Mouse (Mus musculus) G1E (cell line): ENCODE results near the gene Hsp90ab1. TPM values are rescaled to one million over a fixed set of nuclear protein-coding genes. Genes with fewer than 3 reads are reported as not detected.
A peak's percentile ranks its signal among the peaks of the same experiment; 100 is the strongest.

Source experiments
- ATAC-seq: 2 replicates; pipeline ENCODE4 v1.8.0; 2016; ENCODE audit warnings: mild to moderate bottlenecking; ENCODE audit not compliant: insufficient number of reproducible peaks, poor library complexity, low FRiP score, severe bottlenecking; ENCODE audit errors: extremely low read depth
- DNase-seq: peaks from one replicate; pipeline ENCODE4 v3.0.0; 2012; ENCODE audit warnings: low spot score
- H3K27me3 ChIP-seq: 2 replicates; pipeline ENCODE4 v1.6.1; 2012; ENCODE audit warnings: mild to moderate bottlenecking, low read length, inconsistent platforms; ENCODE audit not compliant: insufficient read depth
- H3K36me3 ChIP-seq: replicated peaks from 2 replicates; pipeline ENCODE3; 2012; ENCODE audit warnings: mild to moderate bottlenecking, inconsistent platforms
- H3K4me1 ChIP-seq: 2 replicates; pipeline ENCODE4 v1.6.1; 2012; ENCODE audit warnings: low read depth, low read length, inconsistent platforms, mixed read lengths; ENCODE audit not compliant: insufficient read depth
- H3K4me3 ChIP-seq: 2 replicates; pipeline ENCODE4 v1.5.1; 2012; ENCODE audit warnings: low read depth, mild to moderate bottlenecking, inconsistent platforms, low read length, moderate library complexity, mixed read lengths
- H3K9me3 ChIP-seq: replicated peaks from 2 replicates; pipeline ENCODE4 v1.6.1; 2012; ENCODE audit warnings: inconsistent platforms
- CTCF ChIP-seq: IDR thresholded peaks from 2 replicates; pipeline ENCODE4 v1.5.1; 2012; ENCODE audit warnings: low read depth, low read length, inconsistent platforms, mixed read lengths
- GATA1 ChIP-seq: IDR thresholded peaks from 2 replicates; pipeline ENCODE4 v1.6.1; 2012; ENCODE audit warnings: borderline replicate concordance, low read length, inconsistent platforms, mixed read lengths
- GATA2 ChIP-seq: IDR thresholded peaks from 2 replicates; pipeline ENCODE4 v1.6.1; 2012; ENCODE audit warnings: low read depth, low read length, inconsistent platforms, borderline replicate concordance
- POLR2AphosphoS5 ChIP-seq: IDR thresholded peaks from 2 replicates; pipeline ENCODE4 v1.6.1; 2012; ENCODE audit warnings: low read depth, low read length, inconsistent platforms; ENCODE audit not compliant: insufficient replicate concordance
- TAL1 ChIP-seq: conservative IDR thresholded peaks from 2 replicates; pipeline ENCODE4 v1.6.1; 2012; ENCODE audit warnings: low read depth, low read length, inconsistent platforms, mixed read lengths
- polyA plus RNA-seq: library from polyadenylated mRNA; stranded (reverse); fragments of >175 nt; gene quantifications from 2 replicates; pipeline ENCODE4 v1.2.3, GENCODE M21; 2012
- total RNA-seq, 2 experiments: library from RNA; stranded (forward) in 1 of 2; stranded (reverse) in 1 of 2; fragments of 200-1000 nt in 1 of 2; fragments of >200 nt in 1 of 2; fragmentation: Nextera tagmentation in 1 of 2; gene quantifications; 2 replicates each; pipeline ENCODE4 v1.2.3; 2014 to 2017

The Hsp90ab1 gene
- total and polyA plus RNA-seq, 3 experiments, result 1,104 to 1,547 (median 1,427) TPM

GRCm38 (mm10) chr17:45582715-45583355, 9.8 kb upstream of the Hsp90ab1 start:
- DNase-seq, result no peak

DNA sequence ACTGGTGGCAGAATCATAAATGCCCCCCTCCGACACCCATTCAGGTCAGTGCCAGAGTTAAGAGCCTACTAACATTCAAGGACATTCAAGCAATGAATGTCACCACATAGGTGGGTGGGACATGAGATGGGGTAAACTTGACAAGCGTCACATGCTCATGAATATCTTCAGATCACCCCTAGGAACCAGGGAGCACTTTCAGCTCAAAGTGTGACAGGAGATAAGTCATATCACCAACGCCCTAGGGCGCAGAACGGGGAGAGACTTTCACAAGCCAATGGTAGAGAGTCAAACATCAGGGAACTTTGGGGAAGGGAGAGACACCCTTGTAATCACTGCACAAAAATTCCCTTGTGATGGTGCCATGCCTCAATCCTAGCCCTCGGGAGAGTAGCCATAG, 9.1 kb upstream of the Hsp90ab1 start:
- no peak for DNase-seq
- TF ChIP-seq CTCF (no peak), TAL1 (0 out of 2 replicates have a peak, but pooled peaks have one; percentile 28), GATA2 (no peak), GATA1 (no peak), POLR2AphosphoS5 (no peak)
- Histone ChIP-seq H3K9me3 (peaks cover 7% of the 10 kb centered on the region), H3K4me1 (peaks cover 81% of the 10 kb centered on the region), H3K27me3 (no peaks in the 10 kb centered on the region; the same call in 1 of the 2 replicates), H3K36me3 (peaks cover 43% of the 10 kb centered on the region), H3K4me3 (no peak overlapping the region)
- ATAC-seq, result peak; percentile 45; the same call in 1 of the 2 replicates

More at GRCm38 (mm10) chr17:45582715-45583355, 9.8 kb upstream of the Hsp90ab1 start:
- Histone ChIP-seq H3K36me3 (peaks cover 46% of the 10 kb centered on the region), H3K4me1 (peaks cover 77% of the 10 kb centered on the region), H3K27me3 (no peaks in the 10 kb centered on the region; the same call in 1 of the 2 replicates), H3K4me3 (no peak overlapping the region), H3K9me3 (peaks cover 7% of the 10 kb centered on the region)
- no peak for TF ChIP-seq TAL1
- peak; percentile 24; the same call in 1 of the 2 replicates for TF ChIP-seq CTCF
- no peak for ATAC-seq

GRCm38 (mm10) chr17:45581567-45581983, 8.5 kb upstream of the Hsp90ab1 start:
- Histone ChIP-seq H3K36me3 (peaks cover 37% of the 10 kb centered on the region), H3K4me1 (peaks cover 81% of the 10 kb centered on the region), H3K4me3 (no peak overlapping the region), H3K9me3 (peaks cover 2% of the 10 kb centered on the region; the same call in 1 of the 2 replicates), H3K27me3 (no peaks in the 10 kb centered on the region; the same call in 1 of the 2 replicates)
- ATAC-seq (peak; percentile 52; the same call in 1 of the 2 replicates), DNase-seq (peak; percentile 43)
- TF ChIP-seq GATA1 (no peak), CTCF (peak; percentile 84)

GRCm38 (mm10) chr17:45580958-45581477, 7.9 kb upstream of the Hsp90ab1 start:
- Histone ChIP-seq H3K27me3 (no peaks in the 10 kb centered on the region; the same call in 1 of the 2 replicates), H3K4me3 (no peak overlapping the region), H3K9me3 (no peaks in the 10 kb centered on the region), H3K4me1 (peaks cover 78% of the 10 kb centered on the region), H3K36me3 (peaks cover 31% of the 10 kb centered on the region)
- TF ChIP-seq TAL1 (no peak), CTCF (no peak), GATA2 (no peak), POLR2AphosphoS5 (no peak), GATA1 (no peak)
- ATAC-seq (no peak), DNase-seq (no peak)

- Histone ChIP-seq H3K9me3 (no peaks in the 10 kb centered on the region), H3K4me3 (no peak overlapping the region), H3K27me3 (no peaks in the 10 kb centered on the region), H3K36me3 (peaks cover 19% of the 10 kb centered on the region), H3K4me1 (peaks cover 78% of the 10 kb centered on the region)
- no peak for TF ChIP-seq POLR2AphosphoS5
- no peak for TF ChIP-seq GATA2
- TF ChIP-seq CTCF, result no peak
- TF ChIP-seq TAL1, result no peak
- TF ChIP-seq GATA1, result no peak
- DNase-seq (no peak), ATAC-seq (no peak)
These were observed 6.5 kb upstream of the Hsp90ab1 start for GRCm38 (mm10) chr17:45579554-45579953.

- Histone ChIP-seq H3K4me3 (no peak overlapping the region), H3K4me1 (peaks cover 77% of the 10 kb centered on the region), H3K9me3 (no peaks in the 10 kb centered on the region), H3K36me3 (peaks cover 14% of the 10 kb centered on the region), H3K27me3 (no peaks in the 10 kb centered on the region)
- no peak for DNase-seq
- TF ChIP-seq TAL1 (no peak), CTCF (peak; percentile 31; the same call in 1 of the 2 replicates)
- no peak for ATAC-seq
These were observed 5.8 kb upstream of the Hsp90ab1 start for GRCm38 (mm10) chr17:45578843-45579242.
